Mouse (Mus musculus): ENCODE measurements around the gene Sv2a.

GRCm38 (mm10) chr3:96198181-96198580, 17.2 kb downstream of the Sv2a start:
- no peak for TF ChIP-seq CTCF (IDR thresholded peaks at IDR 0.05; ENCODE audit: control insufficient read depth, insufficient read depth, low read length)
- no peak for TF ChIP-seq POLR2A (IDR thresholded peaks at IDR 0.05; ENCODE audit: borderline replicate concordance, control insufficient read depth, low read depth, low read length)

All from bone marrow, adult 2 months (tissue).